Mouse (Mus musculus): ENCODE measurements around the gene Grik4.

The Grik4 gene

GRCm38 (mm10) chr9:42898091-42898591 lies 46.2 kb downstream of the Grik4 start:
- no peak for DNase-seq

- peak; percentile 92 for DNase-seq
Measured at GRCm38 (mm10) chr9:42897361-42898051, 46.8 kb downstream of the Grik4 start.

DNA sequence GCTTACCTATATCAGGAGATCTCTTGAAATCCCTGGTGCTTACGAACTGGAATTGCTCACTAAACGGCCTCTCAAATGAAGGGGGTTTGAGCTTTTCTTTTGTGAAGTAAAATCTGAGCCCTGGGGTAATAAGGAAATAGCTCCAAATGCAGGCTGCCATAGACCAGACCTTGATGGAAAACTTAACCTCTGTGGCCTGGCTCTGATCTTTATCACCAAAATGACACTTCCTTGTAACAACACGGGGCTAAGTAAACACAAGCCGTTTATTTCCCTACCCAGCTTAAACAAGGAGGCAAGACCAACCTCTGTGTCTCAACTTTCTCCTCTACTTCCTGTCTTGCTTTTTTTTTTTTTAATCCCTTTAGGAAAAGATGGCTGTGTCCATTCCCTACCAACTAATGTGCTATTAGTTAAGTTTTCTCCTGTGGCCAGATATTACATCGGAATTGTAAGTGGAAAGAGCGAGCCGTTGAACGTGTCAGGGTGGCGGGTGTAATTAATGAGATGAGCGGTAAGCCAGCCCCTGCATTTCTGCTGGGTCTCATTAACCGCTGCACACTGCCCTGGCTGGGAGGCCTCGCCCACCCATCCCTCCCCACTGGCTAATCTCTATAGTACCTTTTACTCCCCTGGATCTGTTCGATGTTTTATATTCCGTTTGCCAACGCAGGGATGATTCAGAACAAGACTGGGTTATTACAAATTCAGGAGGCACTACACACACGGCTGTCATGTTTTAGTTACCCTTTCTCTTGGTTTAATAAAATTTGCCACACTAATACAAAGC lies 47.7 kb downstream of the Grik4 start:
- DNase-seq: no peak

DNA sequence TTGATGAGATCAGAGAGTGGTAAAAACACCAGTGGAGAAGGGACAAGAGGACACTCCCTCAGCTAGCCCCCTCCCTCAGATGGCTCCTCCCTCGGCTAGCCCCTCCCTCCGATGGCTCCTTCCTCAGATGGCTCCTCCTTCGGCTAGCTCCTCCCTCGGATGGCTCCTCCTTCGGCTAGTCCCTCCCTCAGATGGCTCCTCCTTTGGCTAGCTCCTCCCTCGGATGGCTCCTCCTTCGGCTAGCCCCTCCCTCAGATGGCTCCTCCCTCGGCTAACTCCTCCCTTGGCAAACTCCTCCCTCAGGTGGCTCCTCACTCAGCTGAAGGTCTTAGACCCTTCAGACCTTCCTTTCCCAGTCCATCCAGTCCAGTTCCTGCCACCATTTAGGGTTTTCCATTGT lies 51.5 kb downstream of the Grik4 start:
- no peak for DNase-seq

DNA sequence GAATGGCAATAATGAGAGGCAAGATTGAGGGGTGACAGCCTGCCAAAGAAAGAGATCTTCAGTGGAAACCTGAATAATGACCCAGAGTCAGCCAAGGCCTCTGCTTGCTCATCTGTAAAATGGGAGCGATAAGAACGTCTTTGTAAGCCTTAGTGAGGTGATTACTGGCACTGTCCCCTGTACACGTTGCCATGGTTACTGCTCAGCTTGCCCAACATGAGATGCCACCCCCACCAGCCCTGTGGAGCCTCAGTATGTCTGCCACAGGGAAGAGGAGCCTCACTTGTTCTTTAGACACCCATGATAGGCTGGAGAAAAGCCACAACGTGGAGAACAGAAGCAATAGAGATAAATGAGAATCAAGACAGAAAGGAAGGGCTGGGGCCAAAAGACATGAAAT lies 56.4 kb downstream of the Grik4 start:
- DNase-seq: no peak

- peak; percentile 83 for DNase-seq
Measured at GRCm38 (mm10) chr9:42886112-42886766, 58.1 kb downstream of the Grik4 start.

DNA sequence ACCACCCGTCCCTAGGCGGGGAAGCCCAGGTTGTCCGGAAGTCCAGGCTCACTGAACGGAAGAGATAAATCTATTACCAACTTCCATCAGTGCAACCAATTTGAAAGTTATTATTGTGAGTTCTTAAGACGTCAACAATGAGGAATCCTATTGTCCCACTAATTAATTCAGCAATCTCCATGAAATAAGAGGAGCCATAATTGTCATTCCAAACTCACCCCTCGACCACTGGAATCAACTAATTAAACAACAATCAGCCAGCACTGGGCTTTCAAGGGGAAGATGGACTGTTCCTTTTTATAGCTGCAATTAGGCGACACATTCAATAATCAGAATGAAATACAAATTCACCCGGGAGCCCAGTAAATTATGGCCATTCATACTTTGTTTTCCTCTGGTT lies 58.7 kb downstream of the Grik4 start:
- no peak for DNase-seq

- DNase-seq: peak; percentile 83
Measured at GRCm38 (mm10) chr9:42885123-42885522, 59.2 kb downstream of the Grik4 start.

DNA sequence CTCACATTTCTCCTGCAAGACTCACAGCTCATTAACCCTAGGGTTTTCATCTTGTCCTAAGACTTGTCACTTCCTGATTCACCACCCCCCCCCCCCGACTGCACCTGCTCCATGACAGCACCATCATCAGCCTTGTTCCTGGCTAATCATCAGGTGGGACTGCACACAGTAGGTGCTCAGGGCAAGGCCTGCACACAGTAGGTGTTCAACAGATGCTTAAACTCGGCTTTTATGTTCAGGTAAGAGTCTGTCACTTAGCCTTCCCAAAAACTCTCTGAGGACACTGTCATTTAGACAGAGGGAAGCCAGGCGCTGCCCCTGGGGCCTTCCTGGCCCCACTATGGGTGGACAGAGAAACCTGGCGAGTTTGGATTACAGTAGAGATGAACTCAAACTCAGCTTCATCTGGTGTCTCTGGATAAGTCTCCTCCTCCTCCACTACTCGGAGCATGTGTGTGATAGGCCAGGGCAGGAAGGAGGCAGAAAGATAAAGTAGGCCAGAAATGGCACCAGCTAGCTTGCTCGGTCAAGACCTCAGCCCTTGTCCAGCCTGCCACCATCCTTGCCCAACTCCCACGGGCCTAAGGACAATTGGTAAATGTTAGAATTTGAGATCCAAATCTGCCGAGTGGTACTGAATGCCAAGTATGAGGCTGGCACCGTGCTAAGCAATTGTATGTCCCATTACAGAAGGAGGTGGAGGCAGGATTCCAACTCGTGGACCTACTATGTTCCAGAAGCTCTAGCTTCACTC lies 61.1 kb downstream of the Grik4 start:
- DNase-seq: peak; percentile 74

- no peak for DNase-seq
Measured at GRCm38 (mm10) chr9:42882313-42882712, 62.0 kb downstream of the Grik4 start.

- DNase-seq: no peak
Measured at GRCm38 (mm10) chr9:42881040-42881439, 63.3 kb downstream of the Grik4 start.

- DNase-seq: no peak
Measured at GRCm38 (mm10) chr9:42878401-42878800, 65.9 kb downstream of the Grik4 start.

DNA sequence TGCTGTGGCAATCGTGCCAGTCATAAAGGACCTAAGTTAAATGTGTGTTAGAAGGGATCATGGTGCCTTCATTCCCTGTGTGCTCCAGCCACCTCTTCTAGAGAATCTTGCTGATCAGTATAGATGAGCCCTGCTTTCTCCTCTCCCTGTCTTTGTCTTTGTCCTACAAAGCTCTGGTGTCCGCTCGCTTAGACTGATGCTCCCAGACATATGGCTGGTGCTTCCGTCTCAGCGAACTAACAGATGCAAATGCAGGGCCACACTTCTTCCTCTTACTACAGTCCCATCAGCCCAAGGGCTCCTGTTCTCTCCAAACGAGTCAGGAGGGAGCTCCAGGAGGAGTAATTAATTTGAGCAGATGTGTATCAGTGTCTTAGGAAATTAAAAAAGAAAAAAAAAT lies 71.4 kb downstream of the Grik4 start:
- DNase-seq: no peak

GRCm38 (mm10) chr9:42871681-42872080 lies 72.6 kb downstream of the Grik4 start:
- peak; percentile 90 for DNase-seq

- no peak for DNase-seq
Measured at GRCm38 (mm10) chr9:42870257-42870656, 74.0 kb downstream of the Grik4 start.

DNA sequence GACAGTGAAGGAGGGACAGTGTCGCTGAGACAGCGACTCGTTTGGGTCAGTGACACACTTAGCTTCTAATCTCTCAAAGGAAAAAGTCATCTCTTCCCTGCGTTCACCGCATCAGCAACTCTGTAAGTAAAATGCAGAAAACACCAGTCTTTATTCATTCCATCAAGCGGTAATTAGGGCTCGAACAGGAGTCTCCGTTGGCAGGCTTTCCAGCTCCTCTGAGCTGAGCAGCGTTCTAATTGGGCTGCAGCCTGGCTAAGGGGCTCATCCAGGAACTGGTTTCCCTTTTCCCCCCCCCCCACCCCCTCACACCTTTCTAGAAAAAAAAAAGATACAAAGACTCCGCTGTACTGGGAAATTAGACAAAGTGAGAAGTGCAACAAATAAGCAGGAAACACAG lies 75.8 kb downstream of the Grik4 start:
- DNase-seq: no peak

- DNase-seq: peak; percentile 80
Measured at GRCm38 (mm10) chr9:42866650-42867049, 77.6 kb downstream of the Grik4 start.

DNA sequence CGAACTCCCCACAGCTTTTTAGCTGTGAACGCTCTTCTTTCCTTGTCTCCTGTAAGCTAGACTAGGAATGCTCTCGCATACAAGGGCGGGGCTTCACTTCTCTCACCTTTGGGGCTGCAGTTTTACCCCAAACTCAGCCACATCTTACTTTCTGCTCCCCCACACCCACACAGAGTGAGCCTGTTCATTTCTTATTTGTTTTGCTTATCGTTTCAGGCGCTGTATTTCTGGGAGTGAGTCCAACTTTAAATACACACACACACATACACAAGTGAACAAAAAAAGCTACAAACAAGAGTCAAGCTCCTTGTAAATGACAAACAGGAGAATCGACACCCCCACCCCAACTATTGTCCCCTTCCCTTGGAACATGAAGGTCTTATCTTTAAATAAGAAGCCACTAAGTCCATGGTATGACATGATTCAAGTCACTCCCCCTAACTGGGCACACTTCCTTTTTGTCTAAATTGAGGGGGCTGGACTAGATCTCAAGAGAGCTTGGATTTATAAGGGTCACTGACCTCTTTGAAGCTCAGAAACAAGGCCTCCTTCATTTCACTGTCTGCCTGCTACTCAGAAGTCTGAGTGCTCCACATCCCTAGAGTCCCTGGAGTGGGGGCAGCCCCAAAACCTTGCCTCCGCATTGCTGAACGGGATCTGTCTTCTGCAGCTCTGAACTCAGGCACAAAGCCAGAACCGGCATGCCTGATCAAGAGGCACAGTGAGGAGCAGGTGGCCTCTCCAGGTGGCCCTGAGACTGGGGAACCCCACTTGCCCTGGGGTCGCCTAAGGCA lies 79.1 kb downstream of the Grik4 start:
- DNase-seq: no peak

- DNase-seq: no peak
Measured at GRCm38 (mm10) chr9:42863360-42863759, 80.9 kb downstream of the Grik4 start.

DNA sequence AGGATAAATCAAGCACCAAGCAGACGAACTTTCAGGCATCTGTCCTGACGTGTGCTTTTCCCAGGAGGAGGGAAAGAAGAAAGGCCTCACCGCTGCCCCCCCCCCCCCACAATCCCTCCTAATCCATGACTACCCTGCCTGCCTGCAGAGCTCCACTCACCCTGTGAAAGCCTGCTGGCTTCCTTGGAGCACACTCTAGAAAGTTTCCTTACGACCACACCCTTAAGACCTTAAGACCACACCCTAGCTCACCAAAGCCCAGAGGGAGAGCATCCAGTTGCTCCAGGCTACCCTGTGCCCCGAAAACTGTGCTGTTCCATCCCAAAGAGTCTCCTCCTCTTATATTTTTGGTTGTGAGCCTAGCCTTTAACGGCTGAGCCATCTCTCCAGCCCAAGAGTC lies 82.6 kb downstream of the Grik4 start:
- no peak for DNase-seq

DNA sequence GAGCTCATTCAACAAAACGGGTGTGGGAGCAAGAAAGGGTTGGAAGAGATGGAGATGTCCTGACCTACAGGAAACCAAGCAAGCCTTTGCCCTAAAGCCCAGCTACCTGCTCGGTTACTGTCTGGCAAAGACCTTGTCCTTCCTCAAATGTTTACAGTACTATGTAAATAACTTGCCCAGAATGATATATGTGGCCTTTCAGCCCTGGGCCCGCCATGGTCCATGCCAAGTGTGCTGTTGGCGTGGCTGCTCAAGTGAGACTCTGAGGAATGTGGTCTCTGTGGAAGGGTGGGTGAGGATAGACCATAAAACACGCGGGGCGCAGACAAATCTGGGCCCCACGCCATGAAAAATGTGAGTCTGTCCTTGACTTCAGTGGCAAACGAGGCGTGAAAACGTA lies 83.1 kb downstream of the Grik4 start:
- no peak for DNase-seq

Measured in heart, adult 11 months (tissue).